Mouse (Mus musculus): ENCODE results near the gene Tfpt.
"Not testable (repeated sequence)": the region's sequence is repeated elsewhere in the genome, so short reads cannot be mapped to it uniquely, and the experiment has no call there.

Tfpt gene

DNA sequence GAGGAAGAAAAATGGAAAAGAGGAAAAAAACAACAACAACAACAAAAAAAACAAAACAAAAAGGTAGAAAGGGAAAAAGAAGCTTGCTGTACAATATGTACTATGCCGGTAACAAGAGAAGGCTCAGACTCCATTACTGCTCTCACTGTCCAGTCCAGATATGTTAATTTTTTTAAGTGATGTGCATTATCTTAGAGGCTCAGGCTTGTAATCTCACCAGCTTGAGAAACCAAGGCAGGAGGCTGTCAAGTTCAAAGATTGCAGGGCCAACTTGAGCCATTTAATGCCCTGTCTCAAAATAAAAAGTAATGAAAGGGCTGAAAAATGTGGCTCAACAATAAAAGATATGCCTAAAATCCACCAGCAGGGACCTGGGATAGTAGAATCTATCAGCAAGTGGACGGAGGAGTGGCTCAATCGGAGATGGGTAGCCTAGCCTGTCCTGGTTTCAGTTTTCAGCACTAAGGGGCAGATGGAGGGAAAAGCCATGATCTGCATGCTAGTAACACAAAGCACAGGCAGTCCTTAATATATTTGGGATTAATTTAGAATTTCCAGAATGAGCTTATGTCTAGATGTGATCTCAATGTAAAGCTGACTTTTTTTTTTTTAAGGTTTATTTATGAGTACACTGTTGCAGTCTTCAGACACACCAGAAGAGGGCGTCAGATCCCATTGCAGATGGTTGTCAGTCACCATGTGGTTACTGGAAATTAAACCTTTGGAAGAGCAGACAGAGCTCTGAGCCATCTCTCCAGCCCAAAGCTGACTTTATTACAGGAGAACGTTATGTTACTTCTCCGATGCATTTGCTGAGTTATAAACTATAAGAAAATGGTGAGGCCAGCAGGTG is 13.1 kb downstream of the Tfpt start:
- no peak for DNase-seq

DNA sequence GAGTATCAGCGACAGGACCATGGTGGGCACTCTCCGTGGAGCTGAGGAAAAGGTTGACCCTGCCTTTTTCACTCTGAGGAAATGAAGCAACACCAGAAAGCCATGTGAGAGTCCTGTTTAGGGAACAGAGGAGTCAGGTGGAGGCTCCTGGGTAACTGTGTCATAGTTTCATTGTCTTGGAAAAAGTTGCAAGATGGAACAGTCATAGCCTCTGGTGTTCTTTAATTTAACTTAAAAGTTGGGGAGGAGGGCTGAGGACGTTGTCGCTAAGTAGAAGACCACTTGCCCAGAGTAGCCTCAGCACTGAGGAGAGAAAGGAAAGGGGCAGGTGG is 13.7 kb downstream of the Tfpt start, which contains the start of gene Oscar:
Oscar (minus strand) TSS at position 101 of the 332 bp plus-strand sequence.
- DNase-seq = no peak

DNA sequence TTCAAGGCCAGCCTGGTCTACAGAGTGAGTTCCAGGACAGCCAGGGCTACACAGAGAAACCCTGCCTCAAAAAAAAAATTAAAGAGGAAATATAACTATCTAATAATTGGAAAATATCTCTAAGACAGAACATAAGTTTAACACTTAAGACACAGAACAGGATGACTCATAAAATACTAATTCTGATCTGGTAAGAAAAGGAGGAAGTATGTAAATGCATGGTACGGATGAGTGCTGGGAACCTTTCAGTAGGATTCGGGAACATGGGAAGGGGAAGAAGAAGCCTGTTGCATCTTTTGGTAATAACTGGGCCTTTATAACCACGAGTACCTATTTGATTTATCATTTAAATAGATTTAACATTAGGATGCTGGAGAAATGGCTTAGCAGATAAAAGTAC is 15.7 kb downstream of the Tfpt start:
- no peak for DNase-seq

DNA sequence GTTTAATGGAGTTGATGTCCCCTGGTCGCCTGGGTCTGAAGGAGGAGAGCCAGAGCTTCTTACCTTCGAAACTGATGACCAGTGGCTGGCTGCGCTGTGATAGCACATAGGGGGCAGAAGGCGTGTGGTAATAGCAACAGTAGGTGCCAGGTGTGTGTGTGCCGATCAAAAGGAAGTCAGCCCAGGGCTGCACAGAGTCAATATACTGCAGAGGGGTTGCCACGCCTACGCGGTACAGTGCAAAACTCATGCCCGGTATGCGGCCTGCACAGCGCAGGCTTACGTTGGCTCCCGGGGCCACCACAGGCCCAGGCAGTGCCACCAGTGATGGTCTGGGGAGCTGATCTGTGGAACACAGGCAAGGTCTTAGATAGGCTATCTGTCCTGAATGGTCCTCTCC is 18.7 kb downstream of the Tfpt start:
- DNase-seq = no peak

DNA sequence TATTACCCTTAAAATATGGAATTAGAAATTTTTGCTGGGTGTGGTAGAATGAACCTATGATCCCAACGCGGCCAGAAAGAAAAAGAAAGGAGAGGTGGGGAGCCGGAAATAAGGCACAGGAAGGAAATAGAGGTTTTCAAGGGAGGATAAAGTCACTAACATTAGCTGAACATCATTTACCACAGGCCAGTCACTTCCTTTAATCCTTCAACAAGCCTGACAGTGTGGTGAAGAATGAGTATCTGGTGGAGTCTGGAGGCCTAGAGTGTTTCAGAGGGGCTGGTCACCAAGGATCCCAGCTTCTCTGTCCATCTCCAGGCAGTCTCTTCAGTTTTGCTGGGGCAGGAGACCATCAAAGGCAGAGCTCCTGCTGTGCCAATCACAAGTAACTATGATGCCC is 19.3 kb downstream of the Tfpt start:
- DNase-seq = no peak

DNA sequence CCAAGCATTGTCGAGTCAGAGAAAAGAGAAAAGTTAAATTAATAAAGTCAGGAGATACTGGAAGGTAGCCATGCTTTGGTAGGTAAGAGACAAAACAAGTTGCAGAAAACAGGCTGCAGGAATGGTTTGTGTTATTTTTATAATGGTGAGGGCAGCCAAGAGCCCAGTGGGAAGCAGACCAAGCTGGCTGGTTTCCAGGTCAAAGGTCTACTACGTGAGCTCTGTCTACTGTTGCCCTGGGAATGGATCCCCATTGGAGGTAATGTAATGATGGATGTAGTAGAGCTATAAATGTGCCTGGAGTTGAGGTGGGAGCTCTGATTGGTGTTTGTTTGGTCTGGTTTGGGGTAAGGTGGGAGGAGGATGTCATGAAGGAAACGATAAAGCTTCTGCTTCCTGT is 20.6 kb downstream of the Tfpt start:
- no peak for DNase-seq

DNA sequence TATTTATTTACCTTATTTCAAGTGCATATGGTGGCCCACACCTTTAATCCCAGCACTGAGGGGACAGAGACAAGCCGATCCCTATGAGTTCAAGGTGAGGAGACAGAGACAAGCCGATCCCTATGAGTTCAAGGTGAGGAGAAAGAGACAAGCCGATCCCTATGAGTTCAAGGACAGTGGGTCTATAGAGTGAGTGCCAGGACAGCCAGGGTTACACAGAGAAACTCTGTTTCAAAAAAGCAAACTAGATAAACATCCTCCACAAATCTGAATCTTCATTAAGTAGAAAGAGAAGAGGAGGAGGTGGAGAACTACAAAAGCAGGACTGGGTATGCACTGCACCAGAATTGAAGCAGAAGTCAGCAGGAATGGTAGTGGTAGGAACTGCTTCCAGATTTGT is 21.1 kb downstream of the Tfpt start:
- DNase-seq = no peak

DNA sequence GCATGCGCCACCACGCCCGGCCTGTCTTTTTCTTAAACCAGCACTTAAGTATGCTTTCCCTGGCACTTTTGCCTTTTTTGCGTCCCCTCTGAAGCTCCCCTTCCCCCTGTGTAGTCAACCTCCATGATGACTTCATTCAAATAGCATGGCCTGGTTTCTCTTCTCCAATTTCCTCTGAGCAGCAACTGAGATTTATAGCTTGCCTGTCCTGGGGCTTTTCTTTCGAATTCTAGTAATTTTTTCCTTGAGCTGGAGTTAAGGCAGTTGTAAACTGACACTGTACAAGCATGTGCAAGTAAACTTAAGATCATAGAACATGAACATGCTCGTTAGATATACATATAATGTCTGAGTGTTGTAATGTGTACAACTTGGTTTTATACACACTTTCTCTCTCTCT is 22.3 kb downstream of the Tfpt start:
- DNase-seq = no peak

DNA sequence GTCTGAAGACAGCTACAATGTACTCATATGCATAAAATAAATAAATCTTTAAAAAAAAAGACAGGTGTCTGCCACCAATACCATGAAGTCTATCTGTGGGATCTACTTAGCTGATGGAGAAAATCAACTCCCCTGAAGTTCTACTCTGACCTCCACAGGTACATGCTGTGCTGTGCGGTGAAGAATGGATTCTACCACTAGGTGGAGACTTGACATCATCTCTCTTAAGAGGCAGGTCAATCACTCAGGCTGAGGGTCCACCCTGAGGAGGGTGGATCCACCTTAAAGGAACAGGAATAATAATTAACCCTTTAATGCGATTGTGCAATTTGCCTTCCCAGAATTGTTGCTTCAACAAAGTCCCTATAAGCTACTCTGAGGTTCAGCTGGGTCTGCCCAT is 22.9 kb downstream of the Tfpt start:
- DNase-seq = no peak

DNA sequence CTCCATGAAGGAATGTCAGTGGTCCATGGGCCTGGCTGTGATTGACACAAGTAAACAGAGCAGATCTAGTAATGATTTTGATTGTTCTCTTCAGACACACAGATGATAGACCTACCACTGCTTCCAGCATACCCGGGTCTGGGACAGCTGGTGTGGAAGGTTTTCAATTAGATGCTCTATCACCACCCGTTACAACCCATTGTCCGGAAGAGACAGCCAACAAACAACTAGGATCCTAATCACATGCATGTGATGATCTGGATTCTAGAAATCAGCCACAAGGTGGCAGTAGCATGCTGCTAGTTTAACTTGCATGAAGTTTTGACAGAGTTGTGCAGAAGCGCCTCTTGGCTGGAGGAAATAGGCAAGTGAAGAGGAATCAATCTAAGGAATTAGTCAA is 28.6 kb downstream of the Tfpt start:
- no peak for DNase-seq

DNA sequence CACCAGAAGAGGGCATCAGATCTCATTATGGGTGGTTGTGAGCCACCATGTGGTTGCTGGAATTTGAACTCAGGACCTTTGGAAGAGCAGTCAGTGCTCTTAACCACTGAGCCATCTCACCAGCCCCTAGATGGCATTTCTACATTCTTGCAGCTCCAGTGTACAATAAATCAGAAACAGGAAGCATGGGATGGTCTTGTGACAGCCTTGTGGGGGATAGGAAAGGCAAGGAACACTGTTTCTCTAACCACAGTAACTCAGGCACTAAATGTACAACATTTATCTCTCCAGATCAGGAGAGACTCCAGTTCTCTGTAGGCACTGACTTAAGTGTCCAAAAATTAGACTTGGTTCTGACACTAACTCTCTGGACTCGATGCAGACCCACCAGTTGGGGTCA is 32.0 kb downstream of the Tfpt start:
- not testable (repeated sequence) for DNase-seq

DNA sequence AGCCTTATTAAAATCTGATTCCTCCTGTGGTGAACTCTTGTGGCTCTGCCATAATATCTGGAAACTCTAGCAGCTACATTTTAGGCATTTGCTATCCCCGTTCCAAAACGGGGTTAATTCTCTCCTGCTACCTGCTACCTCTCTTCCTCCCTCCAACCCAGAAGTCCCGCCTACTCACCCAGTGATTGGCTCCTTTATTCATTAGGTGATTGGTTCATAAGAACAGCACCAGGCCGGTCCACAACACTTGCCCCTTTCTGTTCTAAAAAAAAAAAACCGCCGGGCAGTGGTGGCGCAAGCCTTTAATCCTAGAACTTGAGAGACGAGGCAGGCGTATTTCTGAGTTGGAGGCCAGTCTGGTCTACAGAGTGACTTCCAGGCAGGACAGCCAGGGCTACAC is 34.6 kb downstream of the Tfpt start:
- no peak for DNase-seq

DNA sequence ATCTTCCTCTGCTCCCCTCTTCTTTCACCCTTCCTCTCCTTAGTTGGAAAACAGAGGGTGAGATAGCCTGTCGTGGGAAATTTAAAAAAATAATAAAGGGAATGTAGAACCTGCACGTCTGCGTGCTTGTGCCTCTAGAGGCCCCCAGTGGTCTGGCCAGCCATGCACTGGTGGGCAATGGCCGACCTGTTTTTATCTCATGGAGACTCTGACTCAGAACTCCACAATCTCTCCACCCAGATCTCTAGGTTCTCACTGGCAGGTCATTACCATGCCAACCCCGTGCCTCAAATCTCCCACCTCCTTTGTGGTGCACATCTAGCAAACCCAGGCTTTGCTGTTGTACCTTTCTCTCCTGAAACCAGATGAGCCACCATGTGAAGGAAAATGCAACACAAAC is 35.0 kb downstream of the Tfpt start:
- DNase-seq = no peak

DNA sequence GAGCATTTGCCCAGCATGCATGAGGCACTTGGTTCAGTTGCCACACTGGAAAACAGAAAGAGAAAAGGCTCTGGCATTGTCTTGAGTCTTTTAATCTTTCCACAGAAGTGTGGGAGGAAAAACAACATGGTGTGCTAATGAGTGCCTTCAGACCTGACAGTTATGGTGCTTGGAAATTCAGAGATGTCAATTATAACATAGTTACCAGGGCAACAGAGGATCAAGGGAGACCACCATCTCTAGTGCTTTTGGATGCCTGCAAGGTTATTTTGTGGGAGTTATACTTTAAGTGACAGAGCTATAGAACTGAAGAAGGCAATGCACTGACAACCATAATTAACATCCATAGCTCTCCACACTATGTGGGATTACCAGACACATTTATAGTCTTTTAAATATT is 35.9 kb downstream of the Tfpt start:
- DNase-seq = no peak

DNA sequence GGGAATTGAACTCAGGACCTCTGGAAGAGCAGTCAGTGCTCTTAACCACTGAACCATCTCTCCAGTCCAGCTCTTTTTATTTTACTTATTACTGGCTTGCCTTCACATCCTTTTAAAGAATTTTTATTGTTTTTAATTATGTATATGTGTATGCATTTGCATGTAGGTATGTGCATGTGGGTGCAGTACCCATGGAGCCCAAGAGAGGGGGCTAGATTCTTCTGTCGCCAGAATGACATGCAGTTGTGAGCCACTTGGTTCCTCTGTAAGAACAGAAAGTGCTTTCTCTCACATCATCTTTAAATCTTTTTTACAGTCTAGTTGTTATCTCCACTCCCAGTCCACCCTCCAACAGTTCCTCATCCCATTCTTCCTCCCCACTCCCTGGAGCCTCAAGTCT is 38.2 kb downstream of the Tfpt start:
- DNase-seq = no peak

DNA sequence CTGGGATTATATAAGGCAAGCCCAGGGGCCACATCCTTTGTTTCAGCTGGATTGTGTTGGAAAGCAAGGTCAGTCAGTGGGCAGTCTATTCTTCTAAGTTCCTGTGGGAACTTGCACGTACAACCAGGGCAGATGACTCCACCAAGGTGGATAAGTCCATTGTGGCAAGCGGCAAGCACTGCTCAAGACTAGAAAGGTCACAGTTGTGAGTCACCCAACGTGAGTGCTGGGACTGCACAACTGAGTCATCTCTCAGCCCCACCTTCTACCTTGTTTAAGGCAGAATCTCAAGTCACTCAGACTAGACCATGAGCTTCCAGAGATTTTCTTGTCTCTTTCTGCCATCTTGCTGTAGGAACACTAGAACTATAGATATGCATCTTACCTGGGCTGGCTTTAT is 39.2 kb downstream of the Tfpt start:
- no peak for DNase-seq

DNA sequence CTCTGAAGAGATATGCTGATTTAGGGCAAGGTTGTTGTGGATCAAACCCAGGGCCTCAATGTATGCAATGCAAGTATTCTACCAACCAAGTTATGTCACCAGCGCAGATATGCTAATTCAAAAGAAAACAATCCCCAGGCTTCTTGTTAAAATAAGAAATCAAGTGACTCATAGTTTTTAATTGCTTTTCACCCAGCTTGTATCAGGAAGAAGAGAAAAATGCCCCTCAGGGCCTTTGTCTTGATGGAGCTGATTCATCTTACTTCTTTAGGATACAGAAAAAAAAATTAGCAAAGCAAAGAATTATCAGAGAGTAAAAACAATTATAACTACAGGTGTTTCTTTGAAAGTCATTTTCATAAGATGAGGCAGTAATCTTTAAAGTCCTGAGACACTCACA is 42.4 kb downstream of the Tfpt start:
- DNase-seq = no peak

DNA sequence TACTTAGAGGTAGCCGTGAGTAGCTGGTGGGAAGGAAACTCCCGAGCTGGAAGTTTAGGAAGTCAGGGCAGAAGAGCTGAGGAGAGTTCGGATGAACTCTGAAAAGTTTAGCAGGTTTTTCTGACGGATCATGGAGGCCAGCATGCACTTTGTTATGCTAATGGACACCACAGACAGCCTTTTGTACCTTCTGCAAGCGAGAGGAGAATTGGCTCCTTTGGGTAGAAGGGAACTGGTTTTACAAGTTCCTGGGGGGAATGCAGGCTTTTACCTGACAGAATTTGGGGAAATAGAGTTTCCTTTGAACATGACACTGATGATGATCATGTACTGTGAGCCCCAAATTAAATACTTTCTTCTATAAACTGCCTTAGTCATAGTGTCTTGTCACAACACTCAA is 43.5 kb downstream of the Tfpt start:
- no peak for DNase-seq

DNA sequence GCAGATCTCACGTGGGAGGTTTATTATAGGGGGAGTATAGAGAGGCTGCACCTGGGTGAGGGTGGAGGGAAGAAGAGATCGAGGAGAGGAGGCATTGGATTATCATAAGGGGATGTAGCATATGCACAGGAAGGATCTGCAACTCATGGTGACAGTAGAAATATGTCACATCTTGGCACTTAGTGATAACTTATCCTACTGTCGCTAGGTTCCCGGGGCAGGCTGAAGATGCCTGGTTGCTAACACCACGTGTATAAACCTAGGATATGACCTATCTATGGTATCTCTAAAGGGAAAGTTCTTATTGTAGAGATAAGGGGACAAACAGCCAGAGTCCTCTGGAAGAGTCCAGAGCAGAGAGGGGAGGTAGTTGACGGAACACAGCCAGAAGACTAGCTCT is 44.0 kb downstream of the Tfpt start:
- no peak for DNase-seq

DNA sequence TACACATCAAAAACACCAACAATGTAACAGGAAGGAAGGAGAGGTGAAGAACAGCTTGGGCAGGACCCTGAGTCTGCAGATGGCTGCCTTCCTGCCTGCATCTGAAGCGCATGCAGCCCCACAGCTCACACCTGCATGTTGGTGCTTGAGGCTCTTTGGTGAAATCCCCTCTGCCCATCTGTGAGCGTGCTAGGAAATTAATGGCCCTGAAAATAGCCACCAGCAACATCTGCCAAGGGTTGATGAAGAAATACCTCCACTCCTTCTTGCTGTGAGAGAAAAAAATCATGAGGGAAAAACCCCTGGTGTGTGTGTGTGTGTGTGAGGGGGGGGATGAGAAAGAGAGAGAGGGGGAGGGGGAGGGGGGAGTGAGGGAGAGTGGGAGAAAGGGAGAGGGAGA is 49.7 kb downstream of the Tfpt start:
- DNase-seq = no peak

DNA sequence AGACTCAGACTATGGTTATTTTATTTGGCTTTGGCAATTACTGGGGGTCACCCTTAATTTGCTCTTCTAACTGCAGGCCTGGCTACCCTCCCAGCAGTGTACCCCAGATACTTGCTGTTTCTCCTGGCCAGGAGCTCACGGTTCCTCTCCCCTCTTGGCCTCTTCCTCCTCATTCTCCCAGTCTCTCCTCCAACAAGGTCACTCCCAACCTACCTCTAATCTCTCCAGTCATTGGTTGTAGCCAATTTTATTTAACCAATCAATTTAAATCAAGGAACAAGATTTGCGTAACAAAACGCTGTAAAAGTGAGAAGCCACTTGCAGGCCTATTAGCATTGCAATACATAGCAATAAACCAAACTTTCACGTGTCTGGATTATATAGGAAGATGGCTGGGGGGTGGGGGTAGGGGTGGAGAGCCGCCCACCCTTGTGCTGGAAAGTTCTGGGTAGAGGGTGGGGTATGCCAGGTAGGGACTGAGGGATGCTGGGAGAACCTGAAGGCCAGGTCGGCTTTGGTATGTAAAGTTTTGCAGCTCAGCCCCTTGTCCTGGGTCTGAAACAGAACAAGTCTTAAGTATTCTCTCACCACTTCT is 50.7 kb downstream of the Tfpt start:
- no peak for DNase-seq

DNA sequence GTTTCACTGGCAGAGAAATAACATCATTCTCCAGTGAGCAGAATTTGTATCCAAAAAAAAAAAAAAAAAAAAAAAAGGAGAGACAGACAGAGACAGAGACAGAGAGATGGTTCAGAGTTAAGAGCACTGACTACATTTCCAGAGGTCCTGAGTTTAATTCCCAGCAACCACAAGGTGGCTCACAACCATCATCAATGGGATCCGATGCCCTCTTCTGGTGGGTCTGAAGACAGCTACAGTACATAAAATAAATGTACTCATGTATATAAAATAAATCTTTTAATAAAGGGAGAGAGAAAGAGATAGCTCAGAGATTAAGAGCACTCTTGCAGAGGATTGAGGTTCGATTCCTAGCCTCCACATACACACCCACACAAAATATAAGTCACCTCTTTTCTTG is 51.5 kb downstream of the Tfpt start:
- no peak for DNase-seq

DNA sequence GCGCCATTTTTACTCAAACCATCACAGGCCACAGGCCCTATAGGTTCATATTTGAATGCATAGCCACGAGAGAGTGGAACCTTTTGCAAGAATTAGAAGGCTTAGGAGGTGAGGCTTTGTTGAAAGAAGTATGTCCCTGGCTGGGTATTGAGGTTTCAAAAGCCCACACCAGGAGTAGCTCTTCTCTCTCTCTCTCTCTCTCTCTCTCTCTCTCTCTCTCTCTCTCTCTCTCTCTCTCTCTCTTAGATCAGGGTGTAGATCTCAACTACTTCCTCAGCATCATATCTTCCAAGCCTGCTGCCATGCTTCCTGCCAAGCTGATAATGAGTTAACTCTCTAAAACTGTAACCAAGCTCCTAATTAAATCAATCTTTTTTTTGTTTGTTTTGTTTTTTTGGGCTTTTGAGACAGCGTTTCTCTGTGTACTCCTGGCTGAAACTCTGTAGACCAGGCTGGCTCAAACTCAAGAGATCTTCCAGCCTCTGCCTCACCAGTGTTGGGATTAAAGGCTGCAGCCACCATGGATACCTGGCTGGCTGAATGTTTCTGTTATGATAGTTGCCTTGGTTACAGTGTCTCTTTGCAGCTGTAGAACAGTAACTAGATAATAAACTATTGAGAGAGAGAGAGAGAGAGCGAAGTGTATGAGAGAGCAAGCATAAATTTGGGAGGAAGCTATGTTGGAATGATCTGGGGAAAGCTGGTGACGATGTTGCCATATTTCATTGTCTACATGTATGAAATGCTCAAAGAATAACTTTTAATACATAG is 53.2 kb downstream of the Tfpt start:
- DNase-seq = no peak

DNA sequence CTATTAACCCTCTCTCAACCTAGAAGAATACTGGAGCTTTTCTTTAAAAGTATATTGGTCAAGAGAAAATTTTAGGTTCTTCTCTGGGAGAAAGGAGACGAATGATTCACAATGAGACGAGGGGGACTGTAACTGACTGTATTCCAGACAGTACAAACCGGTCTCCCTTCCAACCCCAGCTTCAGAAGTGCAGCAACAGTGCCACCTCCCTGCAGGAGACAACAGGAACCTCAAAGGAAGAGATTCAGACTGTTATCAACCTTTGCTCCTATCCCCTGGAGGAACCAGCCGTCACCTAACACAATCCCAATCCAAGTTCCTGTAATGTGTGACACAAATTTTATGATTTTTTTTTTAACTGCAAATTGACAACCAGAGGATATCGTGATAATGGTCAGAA is 55.5 kb downstream of the Tfpt start:
- DNase-seq = no peak
